Mouse (Mus musculus) liver, adult 10 weeks (tissue): ENCODE results near the gene Nras. TPM values are rescaled to one million over a fixed set of nuclear protein-coding genes. Genes with fewer than 3 reads are reported as not detected.

ENCODE experiments used
- polyA plus RNA-seq: library from polyadenylated mRNA; stranded (reverse); fragments of 350-450 nt; fragmentation: Illumina TruSeq; extraction: RNeasy Lipid Tissue Mini Kit (QIAGEN cat#74804); gene quantifications from one replicate; pipeline ENCODE4 v1.2.3, GENCODE M21; 2014; ENCODE audit warnings: low read depth, low replicate concordance

Nras gene
- 19.1 TPM for polyA plus RNA-seq

DNA sequence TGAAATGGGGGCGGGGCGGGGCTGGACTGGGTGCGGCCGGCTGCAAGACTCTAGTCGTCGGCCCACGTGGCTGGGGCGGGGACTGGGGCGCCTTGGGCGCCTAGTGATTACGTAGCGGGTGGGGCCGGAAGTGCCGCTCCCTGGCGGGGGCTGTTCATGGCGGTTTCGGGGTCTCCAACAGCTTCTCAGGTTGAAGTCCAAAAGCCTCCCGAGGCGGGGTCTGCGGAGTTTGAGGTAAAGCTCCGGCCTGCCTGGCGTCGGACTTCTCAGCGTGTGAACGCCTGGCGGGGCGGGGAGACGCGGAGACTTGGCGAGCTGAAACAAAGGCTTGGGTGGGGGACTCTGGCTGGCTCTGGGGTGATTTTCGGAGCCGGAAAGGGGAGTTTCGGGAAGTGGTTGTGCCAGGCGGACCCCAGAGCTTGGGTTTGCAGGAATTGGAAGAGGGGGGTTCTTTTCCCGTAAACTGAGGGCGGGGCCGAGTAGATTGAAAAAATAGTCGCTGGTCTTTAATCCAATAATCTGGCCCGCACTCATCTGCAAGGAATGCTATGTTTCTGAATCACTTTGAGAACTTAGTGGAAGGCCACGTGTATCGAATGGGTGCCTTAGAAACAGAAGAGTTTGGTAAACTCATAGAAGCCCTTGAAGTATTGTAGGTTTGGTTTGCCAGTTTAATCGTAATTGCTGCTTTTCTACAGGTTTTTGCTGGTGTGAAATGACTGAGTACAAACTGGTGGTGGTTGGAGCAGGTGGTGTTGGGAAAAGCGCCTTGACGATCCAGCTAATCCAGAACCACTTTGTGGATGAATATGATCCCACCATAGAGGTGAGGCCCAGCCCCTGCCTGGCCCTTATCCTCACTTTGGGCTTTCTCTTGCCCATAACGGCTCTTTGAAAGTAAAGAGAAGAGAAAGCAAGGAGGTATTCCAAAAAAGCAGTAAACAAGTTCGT, at the start of gene Nras:
Gene Nras, plus strand, starts transcription at position 79 of the 951 bp plus-strand sequence.

DNA sequence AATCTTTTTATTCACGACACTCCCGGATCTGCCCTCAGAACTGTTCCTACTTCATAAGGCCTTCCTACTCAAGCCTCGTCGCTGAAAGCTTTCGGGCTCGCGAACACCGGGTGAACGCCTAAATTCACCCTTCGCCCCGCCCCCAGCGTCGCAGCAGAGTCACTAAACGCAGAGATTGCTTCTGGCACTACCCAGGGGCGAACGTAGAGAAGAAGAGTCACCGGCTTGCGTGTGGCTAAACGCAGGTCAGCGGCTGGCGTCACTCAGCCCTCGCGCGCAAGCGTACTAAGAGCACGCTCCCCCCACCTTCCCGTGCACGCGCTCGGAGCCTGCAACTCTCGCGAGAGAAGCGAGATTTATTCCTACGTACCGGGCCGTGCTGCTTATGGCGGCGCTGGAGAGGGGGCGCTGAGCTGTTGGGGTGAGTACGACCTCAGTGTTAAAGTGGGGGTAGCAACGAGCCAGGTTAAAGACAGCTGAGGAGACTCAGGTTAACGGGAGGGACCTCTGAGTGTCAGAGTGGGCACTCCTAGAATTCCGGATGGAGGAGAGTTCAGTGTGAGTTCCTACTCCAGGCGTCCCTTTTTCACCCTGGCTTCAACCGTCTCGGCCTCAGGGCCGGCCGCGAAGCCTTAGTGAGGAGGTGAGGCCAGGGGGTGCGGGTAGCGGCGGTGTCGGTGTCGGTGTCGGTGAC, 37.7 kb upstream of the Nras start, which contains the start of gene Csde1:
Gene Csde1, plus strand, starts transcription at position 178 of the 694 bp plus-strand sequence.

DNA sequence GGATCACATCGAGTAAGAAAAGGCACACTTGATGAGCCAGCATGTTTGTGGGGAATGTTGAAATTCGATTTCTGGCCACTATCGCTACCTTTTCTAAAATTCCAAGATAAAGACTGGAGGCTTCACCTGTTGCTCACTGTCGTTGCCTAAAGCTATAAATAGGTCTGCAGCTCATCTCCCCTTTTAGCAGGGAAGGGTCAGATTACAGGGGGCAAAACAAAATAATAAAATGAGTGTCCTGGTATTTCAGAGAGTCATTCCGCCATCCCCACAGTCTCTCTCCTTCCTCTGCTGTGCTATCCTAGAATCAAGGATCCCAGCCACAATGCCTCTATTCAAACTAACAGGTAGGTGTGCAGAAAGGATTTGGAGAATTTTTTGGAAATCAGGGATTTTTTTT, 15.7 kb downstream of the Nras start, which contains the start of gene Ampd1:
Gene Ampd1, plus strand, starts transcription at position 244 of the 400 bp plus-strand sequence.

DNA sequence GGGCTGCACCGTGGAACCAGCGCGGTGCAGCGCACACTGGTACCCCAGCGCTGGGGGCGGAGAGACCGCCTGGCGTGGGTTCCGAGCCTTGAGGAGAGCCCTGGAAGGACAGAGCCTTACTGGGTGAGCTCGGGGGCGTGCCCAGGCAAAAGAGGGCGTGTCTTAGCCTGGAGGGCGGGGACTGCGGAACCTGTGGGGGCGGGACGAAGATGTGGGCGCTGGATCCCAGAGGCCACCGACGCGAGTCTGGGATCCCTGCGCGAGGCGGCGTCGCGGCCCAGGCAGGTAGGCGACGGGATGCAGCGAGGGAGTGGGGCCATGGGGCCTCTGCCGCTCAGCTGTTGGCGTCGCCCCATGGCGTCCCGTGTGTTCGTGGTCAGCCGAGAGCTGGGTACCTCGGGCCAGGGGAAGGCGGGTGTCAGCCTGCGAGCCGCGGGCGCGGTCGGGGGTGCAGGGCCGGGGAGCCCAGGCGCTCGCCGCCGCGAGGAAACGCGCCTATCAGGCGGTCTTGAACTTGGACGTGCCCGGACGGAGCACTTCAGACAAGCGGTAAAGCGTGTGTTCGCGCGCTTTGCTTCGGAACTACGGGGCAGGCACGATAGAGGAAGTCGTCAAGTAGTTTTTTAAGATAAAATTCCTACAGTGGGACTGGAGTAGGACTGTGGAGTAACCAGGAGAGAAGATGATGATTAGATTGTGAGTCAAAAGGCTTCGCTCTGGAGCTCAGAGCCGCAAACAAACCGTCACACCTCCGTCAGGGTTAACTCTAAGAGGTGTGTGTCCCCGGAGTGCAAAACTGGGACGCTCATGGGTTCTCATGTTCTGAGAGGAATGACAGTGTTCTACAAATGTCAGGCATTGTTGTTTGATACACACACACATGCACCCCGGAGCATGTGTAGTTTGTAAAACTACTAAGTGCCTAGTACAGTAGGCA, 44.6 kb downstream of the Nras start, which contains the start of gene Dennd2c:
Gene Dennd2c, plus strand, starts transcription at position 151 of the 937 bp plus-strand sequence.

Other genes starting within 250 kb of the Nras start
- gene Sycp1, start 122.2 kb upstream of the Nras start, polyA plus RNA-seq, result 0.32 TPM
- gene Nr1h5, start 94.2 kb upstream of the Nras start, polyA plus RNA-seq, result 6.9 TPM
- 11.2 TPM for gene Sike1, start 62.6 kb upstream of the Nras start, polyA plus RNA-seq
- gene Csde1, start 37.9 kb upstream of the Nras start, polyA plus RNA-seq, result 254 TPM
- gene Ampd1, start 15.7 kb downstream of the Nras start, polyA plus RNA-seq, result not detected
- gene Dennd2c, start 44.3 kb downstream of the Nras start, polyA plus RNA-seq, result 0.93 TPM
- gene Bcas2, start 113.4 kb downstream of the Nras start, polyA plus RNA-seq, result 53.1 TPM
- 22.7 TPM for gene Trim33, start 221.0 kb downstream of the Nras start, polyA plus RNA-seq